Mouse (Mus musculus): ENCODE data around the gene Kdm5c. TPM values are rescaled to one million over a fixed set of nuclear protein-coding genes. Genes with fewer than 3 reads are reported as not detected.
"Not testable (repeated sequence)": the region's sequence is repeated elsewhere in the genome, so short reads cannot be mapped to it uniquely, and the experiment has no call there.

Gene Kdm5c
- polyA plus RNA-seq, 1 experiment: 49.9 TPM

GRCm38 (mm10) chrX:152214703-152215102 is 18.1 kb upstream of the Kdm5c start:
- H3K4me3 ChIP-seq (replicated peaks; ENCODE audit: extremely low read depth, low read depth, low read length): no peak overlapping the region
- no peak for TF ChIP-seq POLR2A (IDR thresholded peaks at IDR 0.05; ENCODE audit: borderline replicate concordance, extremely low read depth, low read depth, low read length)
- no peak for DNase-seq
- WGBS: 72% methylated on average over 1 of the region's 1 CpGs
- H3K4me1 ChIP-seq (ENCODE audit: control insufficient read depth, insufficient read depth, low read length): no peaks in the 10 kb centered on the region

GRCm38 (mm10) chrX:152218529-152218928 is 14.3 kb upstream of the Kdm5c start:
- TF ChIP-seq CTCF (IDR thresholded peaks at IDR 0.05; ENCODE audit: insufficient read depth, low read length): no peak
- no peak for TF ChIP-seq POLR2A (IDR thresholded peaks at IDR 0.05; ENCODE audit: borderline replicate concordance, extremely low read depth, low read depth, low read length)
- H3K4me1 ChIP-seq (ENCODE audit: control insufficient read depth, insufficient read depth, low read length): no peaks in the 10 kb centered on the region
- no peak overlapping the region for H3K4me3 ChIP-seq (replicated peaks; ENCODE audit: extremely low read depth, low read depth, low read length)
- WGBS: 85% methylated on average over 2 of the region's 2 CpGs
- no peak for DNase-seq

- TF ChIP-seq CTCF (IDR thresholded peaks at IDR 0.05; ENCODE audit: insufficient read depth, low read length) (no peak), POLR2A (IDR thresholded peaks at IDR 0.05; ENCODE audit: borderline replicate concordance, extremely low read depth, low read depth, low read length) (no peak)
- 71% methylated on average over 4 of the region's 4 CpGs for WGBS
- DNase-seq: no peak
- no peaks in the 10 kb centered on the region for H3K4me1 ChIP-seq (ENCODE audit: control insufficient read depth, insufficient read depth, low read length)
- no peak overlapping the region for H3K4me3 ChIP-seq (replicated peaks; ENCODE audit: extremely low read depth, low read depth, low read length)
Observed at GRCm38 (mm10) chrX:152221721-152222120, 11.1 kb upstream of the Kdm5c start.

GRCm38 (mm10) chrX:152222226-152222625 is 10.6 kb upstream of the Kdm5c start:
- H3K4me3 ChIP-seq (replicated peaks; ENCODE audit: extremely low read depth, low read depth, low read length): no peak overlapping the region
- 64% methylated on average over 9 of the region's 9 CpGs for WGBS
- no peak for TF ChIP-seq POLR2A (IDR thresholded peaks at IDR 0.05; ENCODE audit: borderline replicate concordance, extremely low read depth, low read depth, low read length)
- TF ChIP-seq CTCF (IDR thresholded peaks at IDR 0.05; ENCODE audit: insufficient read depth, low read length): no peak
- H3K4me1 ChIP-seq (ENCODE audit: control insufficient read depth, insufficient read depth, low read length): no peaks in the 10 kb centered on the region
- no peak for DNase-seq

GRCm38 (mm10) chrX:152223313-152223712 is 9.5 kb upstream of the Kdm5c start:
- H3K4me1 ChIP-seq (ENCODE audit: control insufficient read depth, insufficient read depth, low read length): no peaks in the 10 kb centered on the region
- no peak for DNase-seq
- WGBS: 77% methylated on average over 6 of the region's 6 CpGs
- TF ChIP-seq POLR2A (IDR thresholded peaks at IDR 0.05; ENCODE audit: borderline replicate concordance, extremely low read depth, low read depth, low read length): no peak
- no peak overlapping the region for H3K4me3 ChIP-seq (replicated peaks; ENCODE audit: extremely low read depth, low read depth, low read length)

- 73% methylated on average over 5 of the region's 5 CpGs for WGBS
- no peak for DNase-seq
- no peak for TF ChIP-seq POLR2A (IDR thresholded peaks at IDR 0.05; ENCODE audit: borderline replicate concordance, extremely low read depth, low read depth, low read length)
- TF ChIP-seq CTCF (IDR thresholded peaks at IDR 0.05; ENCODE audit: insufficient read depth, low read length): no peak
- H3K4me1 ChIP-seq (ENCODE audit: control insufficient read depth, insufficient read depth, low read length): no peaks in the 10 kb centered on the region
- no peak overlapping the region for H3K4me3 ChIP-seq (replicated peaks; ENCODE audit: extremely low read depth, low read depth, low read length)
Observed at GRCm38 (mm10) chrX:152224280-152224679, 8.5 kb upstream of the Kdm5c start.

GRCm38 (mm10) chrX:152234125-152234524 is 1.3 kb downstream of the Kdm5c start:
- no peak for DNase-seq
- 14% methylated on average over 3 of the region's 3 CpGs for WGBS
- no peaks in the 10 kb centered on the region; the same call in 1 of the 2 replicates for H3K4me1 ChIP-seq (ENCODE audit: control insufficient read depth, insufficient read depth, low read length)
- peak overlapping the region; percentile 77 for H3K4me3 ChIP-seq (replicated peaks; ENCODE audit: extremely low read depth, low read depth, low read length)
- TF ChIP-seq POLR2A (IDR thresholded peaks at IDR 0.05; ENCODE audit: borderline replicate concordance, extremely low read depth, low read depth, low read length): no peak
- no peak for TF ChIP-seq CTCF (IDR thresholded peaks at IDR 0.05; ENCODE audit: insufficient read depth, low read length)

- WGBS: 55% methylated on average over 2 of the region's 2 CpGs
- TF ChIP-seq POLR2A (IDR thresholded peaks at IDR 0.05; ENCODE audit: borderline replicate concordance, extremely low read depth, low read depth, low read length) (no peak), CTCF (IDR thresholded peaks at IDR 0.05; ENCODE audit: insufficient read depth, low read length) (no peak)
- no peak for DNase-seq
- no peaks in the 10 kb centered on the region; the same call in 1 of the 2 replicates for H3K4me1 ChIP-seq (ENCODE audit: control insufficient read depth, insufficient read depth, low read length)
- H3K4me3 ChIP-seq (replicated peaks; ENCODE audit: extremely low read depth, low read depth, low read length): no peak overlapping the region
Observed at GRCm38 (mm10) chrX:152235758-152236157, 2.9 kb downstream of the Kdm5c start.

GRCm38 (mm10) chrX:152243140-152243539 is 10.3 kb downstream of the Kdm5c start:
- DNase-seq; H3K4me1 ChIP-seq (ENCODE audit: control insufficient read depth, insufficient read depth, low read length); H3K4me3 ChIP-seq (replicated peaks; ENCODE audit: extremely low read depth, low read depth, low read length): not testable (repeated sequence)
- 79% methylated on average over 6 of the region's 6 CpGs for WGBS

- H3K4me3 ChIP-seq (replicated peaks; ENCODE audit: extremely low read depth, low read depth, low read length): no peak overlapping the region
- no peak for DNase-seq
- 97% methylated on average over 2 of the region's 2 CpGs for WGBS
- H3K4me1 ChIP-seq (ENCODE audit: control insufficient read depth, insufficient read depth, low read length): no peaks in the 10 kb centered on the region
- TF ChIP-seq CTCF (IDR thresholded peaks at IDR 0.05; ENCODE audit: insufficient read depth, low read length): no peak
- TF ChIP-seq POLR2A (IDR thresholded peaks at IDR 0.05; ENCODE audit: borderline replicate concordance, extremely low read depth, low read depth, low read length): no peak
Observed at GRCm38 (mm10) chrX:152244492-152245189, 11.8 kb downstream of the Kdm5c start.

Measured in lung, adult 2 months (tissue).